Mouse (Mus musculus): ENCODE measurements around the gene Sec23a. TPM values are rescaled to one million over a fixed set of nuclear protein-coding genes. Genes with fewer than 3 reads are reported as not detected.
"Not testable (repeated sequence)": the region's sequence is repeated elsewhere in the genome, so short reads cannot be mapped to it uniquely, and the experiment has no call there.

Gene Sec23a
- 90.2 and 96.0 TPM in 2 replicates for polyA plus RNA-seq (2016; fragmentation: Nextera tagmentation; extraction: Ambion mirVana)

DNA sequence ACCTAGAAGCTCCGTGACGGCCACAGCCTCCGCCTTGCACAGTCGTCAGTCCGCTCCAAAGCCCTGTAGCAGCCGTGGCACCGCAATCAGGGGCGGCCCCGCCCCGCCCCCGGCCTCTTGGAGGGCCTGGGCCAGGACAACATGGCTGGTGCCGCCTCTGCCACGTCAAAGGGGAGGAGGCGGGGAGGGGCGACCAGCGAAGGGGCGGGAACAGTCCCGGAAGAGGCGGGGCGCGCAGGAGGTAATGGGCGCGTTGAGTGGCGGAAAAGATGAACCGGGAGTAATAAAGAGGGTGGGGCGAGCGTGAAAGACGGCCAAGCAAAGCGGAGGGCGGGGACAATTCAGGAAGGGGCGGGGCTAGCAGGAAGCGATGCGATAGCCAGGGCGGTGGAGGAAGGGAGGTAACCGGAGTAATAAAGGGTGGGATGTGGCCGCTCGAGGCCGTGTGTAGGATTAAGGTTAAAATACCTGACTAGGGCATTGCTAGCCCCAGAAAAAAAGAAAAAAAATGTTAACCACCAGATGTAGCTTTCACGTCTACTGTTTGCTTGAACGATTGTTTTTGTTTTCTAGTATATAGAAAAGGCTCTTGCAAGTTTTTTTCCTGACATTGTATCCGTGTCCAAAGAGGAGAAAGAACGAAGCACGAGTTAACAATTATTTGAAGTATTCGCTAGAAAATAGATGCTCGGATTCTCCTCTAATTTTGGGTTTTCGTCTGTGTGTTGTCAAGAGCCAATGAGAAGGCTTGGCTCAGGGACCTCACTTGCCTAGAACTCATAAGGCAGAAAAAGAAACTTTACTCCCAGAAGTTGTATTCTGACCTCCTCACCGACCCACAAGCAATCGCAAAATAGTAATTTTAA, at the start of gene Sec23a:
Sec23a (minus strand) TSS at position 174 of the 866 bp plus-strand sequence.
- peak; percentile 96 for ATAC-seq (ENCODE audit: low FRiP score)
- peaks cover under 1% of the 10 kb centered on the region; the same call in 1 of the 2 replicates for H3K36me3 ChIP-seq (replicated peaks)
- peaks cover 15% of the 10 kb centered on the region for H3K4me1 ChIP-seq
- peak within 1 kb of the TSS; percentile 79 for H3K4me2 ChIP-seq
- peak within 1 kb of the TSS; percentile 87 for H3K27ac ChIP-seq
- peak within 1 kb of the TSS; percentile 77 for H3K9ac ChIP-seq
- under 1% methylated on average over 48 of the region's 48 CpGs for WGBS
- H3K27me3 ChIP-seq, result no peaks in the 10 kb centered on the region
- peak within 1 kb of the TSS; percentile 77 for H3K4me3 ChIP-seq (replicated peaks)
- no peaks in the 10 kb centered on the region for H3K9me3 ChIP-seq

- peaks cover 13% of the 10 kb centered on the region for H3K36me3 ChIP-seq (replicated peaks)
- peak within 1 kb of the TSS; percentile 90 for H3K9ac ChIP-seq
- no peaks in the 10 kb centered on the region for H3K9me3 ChIP-seq
- WGBS, result under 1% methylated on average over 49 of the region's 49 CpGs
- H3K4me2 ChIP-seq, result peak within 1 kb of the TSS; percentile 70
- H3K27me3 ChIP-seq, result no peaks in the 10 kb centered on the region
- H3K27ac ChIP-seq, result peak within 1 kb of the TSS; percentile 91
- peak within 1 kb of the TSS; percentile 88 for H3K4me3 ChIP-seq (replicated peaks)
- peak; percentile 97 for ATAC-seq (ENCODE audit: low FRiP score)
- peaks cover 20% of the 10 kb centered on the region for H3K4me1 ChIP-seq
These were observed 49.3 kb upstream of the Sec23a start, which contains the start of gene Trappc6b for GRCm38 (mm10) chr12:59060993-59061595. Trappc6b (minus strand) TSS chr12:59061472.

- H3K9me3 ChIP-seq, result no peaks in the 10 kb centered on the region
- peaks cover 18% of the 10 kb centered on the region for H3K36me3 ChIP-seq (replicated peaks)
- peak overlapping the region; percentile 70 for H3K4me2 ChIP-seq
- no peak for ATAC-seq (ENCODE audit: low FRiP score)
- H3K27ac ChIP-seq, result no peak overlapping the region
- H3K4me3 ChIP-seq (replicated peaks), result peak overlapping the region; percentile 88
- H3K27me3 ChIP-seq, result no peaks in the 10 kb centered on the region
- peaks cover 18% of the 10 kb centered on the region for H3K4me1 ChIP-seq
- WGBS, result 68% methylated on average over 4 of the region's 4 CpGs
- H3K9ac ChIP-seq, result peak overlapping the region; percentile 90
These were observed 48.5 kb upstream of the Sec23a start for GRCm38 (mm10) chr12:59060322-59060721.

DNA sequence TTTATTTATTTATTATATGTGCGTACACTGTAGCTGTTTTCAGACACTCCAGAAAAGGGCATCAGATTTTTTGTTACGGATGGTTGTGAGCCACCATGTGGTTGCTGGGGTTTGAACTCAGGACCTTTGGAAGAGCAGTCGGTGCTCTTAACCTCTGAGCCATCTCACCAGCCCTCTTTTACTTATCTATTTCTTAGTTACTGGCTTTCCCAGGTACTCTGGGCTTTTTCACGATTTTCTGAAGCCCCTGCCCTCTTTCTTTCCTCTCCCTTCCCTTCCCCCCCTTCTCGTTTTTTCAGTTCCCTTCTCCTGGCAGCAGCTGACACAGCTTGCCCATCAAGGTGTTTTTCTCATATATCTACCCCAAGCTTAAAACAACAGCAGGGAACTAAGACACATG, 46.4 kb upstream of the Sec23a start:
- H3K36me3 ChIP-seq (replicated peaks), result peaks cover 29% of the 10 kb centered on the region
- H3K4me2 ChIP-seq; H3K27ac ChIP-seq; ATAC-seq (ENCODE audit: low FRiP score); H3K4me3 ChIP-seq (replicated peaks); H3K27me3 ChIP-seq; H3K9me3 ChIP-seq; H3K9ac ChIP-seq: not testable (repeated sequence)
- WGBS, result 87% methylated on average over 5 of the region's 5 CpGs
- H3K4me1 ChIP-seq, result peaks cover 18% of the 10 kb centered on the region

DNA sequence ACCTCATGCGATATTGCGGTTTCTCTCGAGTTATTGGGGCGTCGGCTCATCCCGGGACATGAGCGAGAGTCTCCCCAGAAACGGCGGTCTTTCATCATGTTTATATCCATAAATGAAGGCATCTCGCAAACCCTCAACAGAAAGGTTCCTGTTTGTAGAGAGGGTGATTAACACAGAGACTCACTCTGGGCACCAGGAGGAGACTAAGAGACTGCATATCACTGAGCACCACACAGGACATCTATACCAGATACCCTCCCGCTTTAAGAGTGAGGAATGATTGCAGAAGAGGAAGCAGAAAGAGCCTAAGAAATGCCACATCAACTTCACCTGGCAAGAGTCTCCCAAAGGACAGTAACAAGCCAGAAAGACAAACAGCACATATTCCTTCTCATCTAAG, 44.4 kb upstream of the Sec23a start:
- Histone ChIP-seq H3K4me3 (replicated peaks) (no peak overlapping the region), H3K4me1 (peaks cover 18% of the 10 kb centered on the region), H3K27me3 (no peaks in the 10 kb centered on the region), H3K9ac (no peak overlapping the region), H3K9me3 (no peaks in the 10 kb centered on the region), H3K27ac (no peak overlapping the region), H3K36me3 (replicated peaks) (peaks cover 29% of the 10 kb centered on the region), H3K4me2 (no peak overlapping the region)
- WGBS, result 96% methylated on average over 11 of the region's 11 CpGs
- no peak for ATAC-seq (ENCODE audit: low FRiP score)

GRCm38 (mm10) chr12:59055196-59055850, 43.5 kb upstream of the Sec23a start:
- peaks cover 29% of the 10 kb centered on the region for H3K36me3 ChIP-seq (replicated peaks)
- WGBS, result 93% methylated on average over 4 of the region's 4 CpGs
- no peaks in the 10 kb centered on the region for H3K27me3 ChIP-seq

GRCm38 (mm10) chr12:59053976-59054375, 42.2 kb upstream of the Sec23a start:
- no peak for ATAC-seq (ENCODE audit: low FRiP score)
- peaks cover 3% of the 10 kb centered on the region; the same call in 1 of the 2 replicates for H3K4me1 ChIP-seq

More at GRCm38 (mm10) chr12:59055196-59055850, 43.5 kb upstream of the Sec23a start:
- Histone ChIP-seq H3K9ac (no peak overlapping the region), H3K27ac (no peak overlapping the region), H3K4me1 (peaks cover 14% of the 10 kb centered on the region), H3K4me3 (replicated peaks) (no peak overlapping the region), H3K4me2 (no peak overlapping the region), H3K9me3 (no peaks in the 10 kb centered on the region)
- ATAC-seq (ENCODE audit: low FRiP score), result no peak

GRCm38 (mm10) chr12:59053166-59053565, 41.3 kb upstream of the Sec23a start:
- H3K9me3 ChIP-seq, result no peaks in the 10 kb centered on the region
- no peak overlapping the region for H3K4me2 ChIP-seq
- ATAC-seq (ENCODE audit: low FRiP score), result no peak
- H3K27me3 ChIP-seq, result no peaks in the 10 kb centered on the region
- H3K4me1 ChIP-seq, result no peaks in the 10 kb centered on the region
- H3K27ac ChIP-seq, result no peak overlapping the region
- WGBS, result 85% methylated on average over 5 of the region's 5 CpGs
- peaks cover 34% of the 10 kb centered on the region for H3K36me3 ChIP-seq (replicated peaks)
- no peak overlapping the region for H3K9ac ChIP-seq
- no peak overlapping the region for H3K4me3 ChIP-seq (replicated peaks)

More at GRCm38 (mm10) chr12:59053976-59054375, 42.2 kb upstream of the Sec23a start:
- Histone ChIP-seq H3K9ac (no peak overlapping the region), H3K9me3 (no peaks in the 10 kb centered on the region), H3K4me2 (no peak overlapping the region), H3K27me3 (no peaks in the 10 kb centered on the region), H3K36me3 (replicated peaks) (peaks cover 29% of the 10 kb centered on the region), H3K4me3 (replicated peaks) (no peak overlapping the region), H3K27ac (no peak overlapping the region)

DNA sequence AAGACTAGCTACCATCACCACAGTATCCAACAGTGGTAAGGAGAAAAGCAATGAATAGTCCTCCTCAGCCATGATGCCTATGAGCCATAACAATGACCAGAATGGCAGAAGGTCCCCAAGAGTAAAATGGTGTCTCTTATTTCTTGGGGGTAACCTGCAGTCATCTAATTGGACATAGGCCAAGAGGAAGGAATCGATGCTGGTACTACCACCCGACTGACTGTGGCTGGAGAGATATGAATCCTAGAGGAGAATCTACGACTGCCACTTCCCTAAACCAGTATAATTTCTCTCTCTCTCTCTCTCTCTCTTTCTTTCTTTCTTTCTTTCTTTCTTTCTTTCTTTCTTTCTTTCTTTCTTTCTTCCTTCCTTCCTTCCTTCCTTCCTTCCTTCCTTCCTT, 40.7 kb upstream of the Sec23a start:
- Histone ChIP-seq H3K9ac (no peak overlapping the region), H3K9me3 (no peaks in the 10 kb centered on the region), H3K36me3 (replicated peaks) (peaks cover 35% of the 10 kb centered on the region), H3K4me1 (no peaks in the 10 kb centered on the region), H3K27ac (no peak overlapping the region), H3K4me3 (replicated peaks) (no peak overlapping the region), H3K4me2 (no peak overlapping the region), H3K27me3 (no peaks in the 10 kb centered on the region)
- WGBS, result 93% methylated on average over 3 of the region's 3 CpGs
- ATAC-seq (ENCODE audit: low FRiP score), result no peak

- WGBS, result 38% methylated on average over 7 of the region's 7 CpGs
- Histone ChIP-seq H3K9ac (no peak overlapping the region), H3K27me3 (no peaks in the 10 kb centered on the region), H3K4me3 (replicated peaks) (no peak overlapping the region), H3K27ac (0 out of 2 replicates have a peak overlapping the region, but pooled peaks have one; percentile 1), H3K4me2 (no peak overlapping the region), H3K4me1 (no peaks in the 10 kb centered on the region), H3K9me3 (no peaks in the 10 kb centered on the region), H3K36me3 (replicated peaks) (peaks cover 42% of the 10 kb centered on the region)
- ATAC-seq (ENCODE audit: low FRiP score), result no peak
These were observed 29.0 kb upstream of the Sec23a start for GRCm38 (mm10) chr12:59040851-59041250.

- Histone ChIP-seq H3K4me1 (no peaks in the 10 kb centered on the region), H3K4me2 (peak overlapping the region; percentile 38), H3K4me3 (replicated peaks) (peak overlapping the region; percentile 10; the same call in 1 of the 2 replicates), H3K27ac (peak overlapping the region; percentile 63), H3K27me3 (no peaks in the 10 kb centered on the region), H3K9ac (no peak overlapping the region), H3K36me3 (replicated peaks) (peaks cover 36% of the 10 kb centered on the region), H3K9me3 (no peaks in the 10 kb centered on the region)
- WGBS, result 3% methylated on average over 23 of the region's 23 CpGs
- ATAC-seq (ENCODE audit: low FRiP score), result peak; percentile 88
These were observed 28.4 kb upstream of the Sec23a start for GRCm38 (mm10) chr12:59039971-59040844.

Data from forebrain, embryonic 12.5 days (tissue).